Mouse (Mus musculus): ENCODE measurements at regions not wholly inside any gene's neighbourhood (a gene's known extent, or its start where the extent isn't known, plus 50 kb on each side); places are given as distances from the start of the nearest gene placed in this dataset.

- ChIA-PET POLR2A (interaction anchor here in 1 of 4 experiments (0.9 kb wide), 1 partner anchor 17 kb away, joined by 3 read pairs; no protein-coding TSS in a partner anchor), CTCF (interaction anchor here in 1 of 4 experiments (1.0 kb wide), 1 partner anchor 371 kb away, joined by 4 read pairs; no protein-coding TSS in a partner anchor)
Measured at GRCm38 (mm10) chr13:53055697-53056096, 74.8 kb upstream of the Nfil3 start.

DNA sequence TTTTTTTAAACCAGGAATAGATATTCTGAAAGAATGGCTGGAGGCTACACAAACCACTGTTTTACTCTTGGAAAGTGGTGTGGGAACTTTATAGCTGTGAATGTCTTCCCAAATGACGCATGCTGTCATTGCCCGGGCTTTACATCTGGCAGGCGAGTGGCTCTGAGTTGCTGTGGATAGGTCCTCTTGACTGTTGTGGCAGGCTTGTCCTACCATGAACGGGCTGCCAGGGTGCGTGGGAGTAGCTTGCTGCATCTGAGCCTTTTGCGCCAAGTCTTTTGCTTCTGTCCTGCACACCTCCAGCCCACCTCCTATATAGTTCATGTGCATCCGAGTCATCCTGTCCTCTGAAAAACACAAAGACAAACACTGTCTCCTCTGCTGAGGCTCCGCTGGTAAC lies 72.3 kb upstream of the Nfil3 start:
- ChIA-PET POLR2A (interaction anchor here in 1 of 4 experiments (1.1 kb wide), 1 partner anchor 16 kb away, joined by 3 read pairs; no protein-coding TSS in a partner anchor), CTCF (no interaction called here)

DNA sequence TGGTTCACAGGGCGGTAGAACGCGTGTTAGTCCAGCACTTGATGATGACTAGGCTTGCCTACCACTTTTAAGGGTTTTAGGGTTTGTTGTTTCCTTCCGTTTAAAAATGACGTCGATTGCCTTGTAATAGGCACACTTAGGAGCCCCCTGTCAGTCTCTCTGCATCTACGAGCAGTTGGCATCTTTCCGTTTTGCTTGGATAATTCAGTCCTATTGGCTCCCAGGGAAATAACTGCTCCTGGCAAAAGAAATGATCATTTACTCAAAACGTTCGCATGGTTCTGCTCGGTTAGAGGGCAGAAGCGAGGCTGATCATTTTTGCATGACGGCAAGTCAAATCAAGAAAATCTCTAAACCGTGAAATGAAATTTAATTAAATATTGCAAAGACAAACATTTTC lies 71.9 kb upstream of the Nfil3 start:
- ChIA-PET CTCF (interaction anchor here in 1 of 4 experiments (0.6 kb wide), 1 partner anchor 33 kb away, joined by 3 read pairs; no protein-coding TSS in a partner anchor), POLR2A (interaction anchor here in 1 of 4 experiments (1.1 kb wide), 1 partner anchor 15 kb away, joined by 3 read pairs; no protein-coding TSS in a partner anchor)

DNA sequence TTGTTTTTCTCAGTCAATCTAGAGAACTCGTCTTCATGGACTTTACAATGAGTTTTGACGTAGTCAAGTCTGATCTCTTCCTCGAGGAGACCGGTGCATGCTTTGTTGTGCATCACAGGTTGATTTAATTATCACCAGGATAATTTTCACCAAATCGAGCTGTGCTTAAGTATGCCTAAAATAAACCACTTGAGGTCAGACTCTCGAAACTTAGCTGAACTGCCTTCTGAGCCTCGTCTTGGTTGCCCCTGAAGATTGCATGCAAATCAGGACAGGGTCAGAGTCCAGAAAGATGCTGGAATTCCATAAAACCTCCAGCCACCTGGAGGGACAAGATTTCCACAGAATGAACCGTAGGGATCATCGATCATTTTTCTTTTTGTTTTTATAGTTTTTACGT lies 71.3 kb upstream of the Nfil3 start:
- POLR2A ChIA-PET = no interaction called here
- CTCF ChIA-PET = interaction anchor here in 1 of 4 experiments (0.6 kb wide), 1 partner anchor 32 kb away, joined by 3 read pairs; no protein-coding TSS in a partner anchor

- ChIA-PET CTCF (interaction anchor here in 1 of 4 experiments (0.5 to 0.6 kb wide), 2 partner anchors 229 to 377 kb away, joined by 4 to 5 read pairs; no protein-coding TSS in a partner anchor), POLR2A (no interaction called here)
Measured at GRCm38 (mm10) chr13:53051386-53051785, 70.5 kb upstream of the Nfil3 start.

GRCm38 (mm10) chr13:53049176-53049575 lies 68.3 kb upstream of the Nfil3 start:
- ChIA-PET CTCF (interaction anchor here in 2 of 4 experiments (0.6 to 1.0 kb wide), 3 partner anchors 28 to 694 kb away, joined by 3 to 13 read pairs (median 3); no protein-coding TSS in a partner anchor), POLR2A (no interaction called here)

DNA sequence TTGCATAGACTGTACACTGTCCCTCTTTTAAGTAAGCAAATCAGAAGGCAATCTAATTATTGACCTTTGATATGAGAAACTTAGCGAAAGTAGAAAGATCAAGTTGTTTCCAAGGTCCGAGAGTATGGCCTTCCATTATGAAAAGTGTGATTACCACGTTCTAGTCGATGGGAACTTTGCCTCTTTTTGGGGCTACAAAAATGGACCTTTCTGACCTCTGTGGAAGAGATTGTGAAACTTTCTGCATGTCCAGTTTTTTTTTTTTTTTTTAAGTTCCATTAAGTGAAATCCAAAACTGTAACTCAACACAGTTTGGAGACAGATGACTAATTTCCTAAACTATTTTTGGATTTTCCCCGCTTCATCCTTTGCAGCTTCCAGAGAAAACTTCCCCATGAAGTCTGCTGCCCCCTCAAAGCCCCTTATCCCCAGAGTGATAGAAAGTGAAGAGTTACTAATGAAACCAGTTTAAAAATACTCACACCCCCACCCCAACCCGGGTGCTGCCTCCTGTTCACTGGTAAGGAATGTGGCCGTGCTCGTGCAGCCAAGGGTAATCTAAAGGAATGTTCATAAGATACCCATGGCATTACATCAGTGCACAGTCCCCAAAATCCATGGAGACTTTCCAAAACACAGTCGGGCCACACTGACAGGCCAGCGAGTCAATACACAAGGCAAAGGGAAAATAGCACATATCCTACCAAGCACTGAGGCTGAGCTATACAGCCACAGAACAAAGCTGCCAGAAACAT lies 52.5 kb upstream of the Nfil3 start:
- CTCF ChIA-PET = interaction anchor here in 2 of 4 experiments (0.6 to 1.5 kb wide), 2 partner anchors 16 to 403 kb away, joined by 3 to 4 read pairs; no protein-coding TSS in a partner anchor
- POLR2A ChIA-PET = no interaction called here

Data from embryonic stem cell, embryonic (primary cell).